20 mouse cellular contexts compared by ENCODE assay signal in the genomic region with DNA sequence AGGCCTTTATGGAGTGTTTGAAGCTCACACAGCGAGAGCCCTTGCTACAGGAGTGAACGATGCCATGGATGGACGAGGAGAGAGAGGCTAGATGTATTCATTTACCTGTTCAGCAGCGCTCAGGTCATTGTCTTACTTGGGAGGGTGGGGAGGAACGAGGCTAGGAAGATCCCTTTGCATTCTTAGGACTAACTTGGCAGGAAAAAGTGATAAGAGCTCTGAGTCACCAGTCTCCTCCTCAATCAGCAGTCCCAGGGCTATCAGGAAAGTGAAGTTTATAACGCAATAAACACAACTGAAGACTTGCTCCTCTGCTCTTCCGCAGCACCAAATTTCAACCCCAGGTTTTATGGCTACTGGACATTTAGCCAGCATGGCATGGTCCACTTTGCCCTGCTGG. TPM values are rescaled to one million over a fixed set of nuclear protein-coding genes. Genes with fewer than 3 reads are reported as not detected.
DNase-seq lines count a peak whose midpoint lies in the region; ATAC-seq lines count a peak whose summit lies in the region.
"Had no signal": no experiment of that assay in that cellular context is flagged by ENCODE, and none has a peak within 500 bp of the region (broad histone marks: within the 10 kb centered on the region; RNA-seq: fewer than 3 reads in every experiment).

No protein-coding gene starts in this region.

- H3K4me2 ChIP-seq in heart, embryonic 13.5 days = peak overlapping the region; percentile 54; the same call in 1 of the 2 replicates
- no peak overlapping the region for H3K4me2 ChIP-seq in midbrain, embryonic 16.5 days (ENCODE audit: low read length)
- H3K4me2 ChIP-seq: forebrain, embryonic 13.5 days; hindbrain, embryonic 12.5 days; hindbrain, embryonic 15.5 days had no signal

- no peak overlapping the region for H3K27ac ChIP-seq in heart, embryonic 13.5 days (replicated peaks)
- no peak overlapping the region for H3K27ac ChIP-seq in heart, embryonic 10.5 days
- H3K27ac ChIP-seq in midbrain, embryonic 16.5 days (ENCODE audit: low read length) = no peak overlapping the region
- H3K27ac ChIP-seq: forebrain, embryonic 10.5 days; forebrain, embryonic 13.5 days; gastrocnemius, adult 2 months; hindbrain, embryonic 12.5 days; hindbrain, embryonic 15.5 days had no signal

- no peaks in the 10 kb centered on the region for H3K9me3 ChIP-seq in heart, embryonic 13.5 days
- no peaks in the 10 kb centered on the region for H3K9me3 ChIP-seq in heart, embryonic 10.5 days
- no peaks in the 10 kb centered on the region for H3K9me3 ChIP-seq in midbrain, embryonic 16.5 days (replicated peaks; ENCODE audit: control insufficient read depth, low read length, poor library complexity, severe bottlenecking)
- H3K9me3 ChIP-seq: forebrain, embryonic 10.5 days; forebrain, embryonic 13.5 days; hindbrain, embryonic 12.5 days; hindbrain, embryonic 15.5 days had no signal

- peaks cover 12% of the 10 kb centered on the region; the same call in 1 of the 2 replicates for H3K27me3 ChIP-seq in heart, embryonic 13.5 days (replicated peaks)
- peaks cover 19% of the 10 kb centered on the region; the same call in 1 of the 2 replicates for H3K27me3 ChIP-seq in heart, embryonic 10.5 days (ENCODE audit: insufficient read depth, poor library complexity, severe bottlenecking)
- H3K27me3 ChIP-seq in midbrain, embryonic 16.5 days (ENCODE audit: control insufficient read depth, insufficient read depth, low read depth, low read length) = no peaks in the 10 kb centered on the region
- H3K27me3 ChIP-seq: forebrain, embryonic 13.5 days; hindbrain, embryonic 12.5 days; hindbrain, embryonic 15.5 days; Patski had no signal

- no peak for ATAC-seq in heart, embryonic 13.5 days (ENCODE audit: extremely low read depth, insufficient number of reproducible peaks, low FRiP score, low TSS enrichment)
- ATAC-seq in midbrain, embryonic 16.5 days = no peak
- ATAC-seq: forebrain, embryonic 13.5 days; forebrain, embryonic 16.5 days; Patski had no signal

- no peaks in the 10 kb centered on the region for H3K36me3 ChIP-seq in heart, embryonic 13.5 days
- no peaks in the 10 kb centered on the region for H3K36me3 ChIP-seq in heart, embryonic 10.5 days
- H3K36me3 ChIP-seq in midbrain, embryonic 16.5 days (ENCODE audit: control insufficient read depth, insufficient read depth, low read length) = no peaks in the 10 kb centered on the region
- H3K36me3 ChIP-seq: forebrain, embryonic 10.5 days; hindbrain, embryonic 12.5 days; hindbrain, embryonic 15.5 days had no signal

- no peak overlapping the region for H3K9ac ChIP-seq in heart, embryonic 13.5 days
- no peak overlapping the region for H3K9ac ChIP-seq in midbrain, embryonic 16.5 days (ENCODE audit: low read depth, low read length)
- H3K9ac ChIP-seq: forebrain, embryonic 13.5 days; hindbrain, embryonic 12.5 days; hindbrain, embryonic 15.5 days had no signal

- peaks cover 18% of the 10 kb centered on the region for H3K4me1 ChIP-seq in heart, embryonic 13.5 days
- peaks cover 15% of the 10 kb centered on the region for H3K4me1 ChIP-seq in heart, embryonic 10.5 days
- no peaks in the 10 kb centered on the region for H3K4me1 ChIP-seq in midbrain, embryonic 16.5 days (ENCODE audit: control insufficient read depth, insufficient read depth, low read length)
- H3K4me1 ChIP-seq: forebrain, embryonic 10.5 days; forebrain, embryonic 13.5 days; hindbrain, embryonic 12.5 days; hindbrain, embryonic 15.5 days had no signal

- H3K4me3 ChIP-seq in heart, embryonic 13.5 days = no peak overlapping the region
- no peak overlapping the region for H3K4me3 ChIP-seq in heart, embryonic 10.5 days
- no peak overlapping the region for H3K4me3 ChIP-seq in midbrain, embryonic 16.5 days (ENCODE audit: low read depth, low read length)
- H3K4me3 ChIP-seq: forebrain, embryonic 10.5 days; forebrain, embryonic 13.5 days; gastrocnemius, adult 2 months; hindbrain, embryonic 12.5 days; hindbrain, embryonic 15.5 days had no signal

- DNase-seq in heart, embryonic 10.5 days (ENCODE audit: low spot score) = no peak
- peak; percentile 68 for DNase-seq in large intestine, adult 2 months (ENCODE audit: low read depth, low spot score)
- peak; percentile 26 for DNase-seq in yolk sac, embryonic 10.5 days (ENCODE audit: low spot score)
- no peak for DNase-seq in right cerebral cortex, postnatal 25 days
- DNase-seq: adrenal gland, postnatal 10 days; adrenal gland, postnatal 36 days; cerebellum, adult 18-20 months; cerebellum, adult 9-10 months; cerebellum, postnatal 14 days; gastrocnemius, adult 2 months; gastrocnemius, postnatal 14 days; heart, adult 18-20 months had no signal

- WGBS in heart, embryonic 13.5 days = 49% methylated on average over 7 of the region's 7 CpGs
- WGBS in heart, embryonic 10.5 days = 49% methylated on average over 7 of the region's 7 CpGs
- WGBS in large intestine, adult 2 months = 21% methylated on average over 7 of the region's 7 CpGs
- WGBS in midbrain, embryonic 16.5 days = 82% methylated on average over 7 of the region's 7 CpGs

RNA-seq across cellular contexts. Expression of a gene that starts 17.3 kb away (rescaled TPM):
- 21.9 and 26.0 TPM in 2 replicates for polyA plus RNA-seq in heart, embryonic 13.5 days (2015; fragmentation: Nextera tagmentation; extraction: Ambion mirVana)
- polyA plus RNA-seq in heart, embryonic 10.5 days (2016; fragmentation: Nextera tagmentation; extraction: Ambion mirVana) = 21.0 and 27.2 TPM in 2 replicates
- polyA plus RNA-seq in large intestine, adult 2 months (2012; rRNA removed) = 5.7 and 6.0 TPM in 2 replicates
- polyA plus RNA-seq in midbrain, embryonic 16.5 days (2015; fragmentation: Nextera tagmentation; extraction: Ambion mirVana) = 43.0 and 45.0 TPM in 2 replicates

RNA-seq across cellular contexts. Expression of a gene that starts 19.5 kb away (rescaled TPM):
- 0.06 and 0.16 TPM in 2 replicates for polyA plus RNA-seq in heart, embryonic 13.5 days (2015; fragmentation: Nextera tagmentation; extraction: Ambion mirVana)
- polyA plus RNA-seq in heart, embryonic 10.5 days (2016; fragmentation: Nextera tagmentation; extraction: Ambion mirVana) = 0.11 and 0.23 TPM in 2 replicates
- polyA plus RNA-seq in large intestine, adult 2 months (2012; rRNA removed) = 0.91 and 2.6 TPM in 2 replicates
- 0.34 and 0.48 TPM in 2 replicates for polyA plus RNA-seq in midbrain, embryonic 16.5 days (2015; fragmentation: Nextera tagmentation; extraction: Ambion mirVana)

RNA-seq across cellular contexts. Expression of a gene that starts 59.7 kb away (rescaled TPM):
- 21.0 and 22.2 TPM in 2 replicates for polyA plus RNA-seq in heart, embryonic 13.5 days (2015; fragmentation: Nextera tagmentation; extraction: Ambion mirVana)
- polyA plus RNA-seq in heart, embryonic 10.5 days (2016; fragmentation: Nextera tagmentation; extraction: Ambion mirVana) = 24.4 and 33.3 TPM in 2 replicates
- 3.5 and 3.8 TPM in 2 replicates for polyA plus RNA-seq in large intestine, adult 2 months (2012; rRNA removed)
- polyA plus RNA-seq in midbrain, embryonic 16.5 days (2015; fragmentation: Nextera tagmentation; extraction: Ambion mirVana) = 10.1 and 10.7 TPM in 2 replicates

Comparison
In these comparisons a context has a peak if more than half of its experiments do, and no peak if none do; other contexts are left out.
1. DNase-seq: peak in large intestine, adult 2 months (single experiment) and yolk sac, embryonic 10.5 days (single experiment); none in heart, embryonic 10.5 days (single experiment) and right cerebral cortex, postnatal 25 days (single experiment).